Mouse (Mus musculus) CH12.LX (cell line): ENCODE results near the gene Plek2. TPM values are rescaled to one million over a fixed set of nuclear protein-coding genes. Genes with fewer than 3 reads are reported as not detected.

Experiments
- DNase-seq: peaks from one replicate; pipeline ENCODE4 v3.0.0-alpha.2; 2013; ENCODE audit errors: extremely low read depth
- H3K27ac ChIP-seq: 2 replicates; pipeline ENCODE4 v1.5.1; 2012; ENCODE audit warnings: low read depth, mild to moderate bottlenecking, control low read depth, moderate library complexity; ENCODE audit not compliant: insufficient read depth
- H3K27me3 ChIP-seq: replicated peaks from 2 replicates; pipeline ENCODE3; 2012; ENCODE audit warnings: inconsistent platforms
- H3K36me3 ChIP-seq, 2 experiments: replicated peaks in 1 of 2; 2 replicates each; pipeline versions ENCODE3 to v1.6.1; 2012; ENCODE audit warnings: inconsistent platforms in 1 of 2, low read length in 1 of 2, mild to moderate bottlenecking in 1 of 2, mixed read lengths in 1 of 2, moderate library complexity in 1 of 2; ENCODE audit not compliant: control insufficient read depth in 1 of 2, insufficient read depth in 1 of 2
- H3K4me1 ChIP-seq, 2 experiments: 2 replicates each; pipeline ENCODE4 v1.6.1; 2012; ENCODE audit warnings: inconsistent platforms in 1 of 2, moderate library complexity in 1 of 2; ENCODE audit not compliant: insufficient read depth in 2 of 2, control insufficient read depth in 1 of 2
- H3K4me2 ChIP-seq: 2 replicates; pipeline ENCODE4 v1.6.1; 2012; ENCODE audit warnings: low read depth, mild to moderate bottlenecking, control low read depth; ENCODE audit not compliant: poor library complexity, insufficient read depth, severe bottlenecking
- H3K4me3 ChIP-seq, 3 experiments: fragments of 150-350 bp in 1 of 3; sonication (generic) in 1 of 3; replicated peaks in 1 of 3; 2 replicates each; pipeline versions ENCODE3 to v1.5.1; 2011 to 2012; ENCODE audit warnings: low read depth in 2 of 3, low read length in 2 of 3, mild to moderate bottlenecking in 2 of 3, moderate library complexity in 2 of 3, control low read depth in 1 of 3, improper control_type of control experiment in 1 of 3, inconsistent platforms in 1 of 3, mixed read lengths in 1 of 3; ENCODE audit not compliant: poor library complexity in 1 of 3
- H3K79me2 ChIP-seq: replicated peaks from 2 replicates; pipeline ENCODE4 v1.6.1; 2012; ENCODE audit warnings: mild to moderate bottlenecking, moderate library complexity; ENCODE audit not compliant: control insufficient read depth, poor library complexity, insufficient read depth, severe bottlenecking; ENCODE audit errors: extremely low read depth
- H3K9ac ChIP-seq: 2 replicates; pipeline ENCODE4 v1.6.1; 2012; ENCODE audit warnings: low read depth, mild to moderate bottlenecking, control low read depth, moderate library complexity; ENCODE audit not compliant: insufficient read depth
- H3K9me3 ChIP-seq: replicated peaks from 2 replicates; pipeline ENCODE3; 2012; ENCODE audit warnings: low read length, inconsistent platforms, mixed read lengths
- CTCF ChIP-seq, 2 experiments: IDR thresholded peaks in 1 of 2; conservative IDR thresholded peaks in 1 of 2; 2 replicates each; pipeline ENCODE4 v1.5.1; 2011 to 2012; ENCODE audit warnings: low read depth in 2 of 2, low read length in 2 of 2, improper control_type of control experiment in 1 of 2, inconsistent platforms in 1 of 2, mild to moderate bottlenecking in 1 of 2, moderate library complexity in 1 of 2
- ELF1 ChIP-seq: IDR thresholded peaks from 2 replicates; pipeline ENCODE4 v1.6.1; 2014; ENCODE audit warnings: low read depth, mild to moderate bottlenecking, inconsistent platforms, low read length, improper control_type of control experiment
- EP300 ChIP-seq: IDR thresholded peaks from 2 replicates; pipeline ENCODE4 v1.6.1; 2011; ENCODE audit warnings: low read length, improper control_type of control experiment
- GABPA ChIP-seq: IDR thresholded peaks from 2 replicates; pipeline ENCODE4 v1.6.1; 2012; ENCODE audit warnings: low read depth, low read length, improper control_type of control experiment, inconsistent platforms; ENCODE audit not compliant: insufficient replicate concordance
- IRF4 ChIP-seq: IDR thresholded peaks from 2 replicates; pipeline ENCODE4 v1.6.1; 2014; ENCODE audit warnings: low read depth, mild to moderate bottlenecking, inconsistent platforms, low read length, improper control_type of control experiment
- KAT2A ChIP-seq: IDR thresholded peaks from 2 replicates; pipeline ENCODE4 v1.6.1; 2012; ENCODE audit warnings: low read length, improper control_type of control experiment, inconsistent platforms; ENCODE audit not compliant: insufficient replicate concordance
- MAFK ChIP-seq: IDR thresholded peaks from 2 replicates; pipeline ENCODE4 v1.6.1; 2011; ENCODE audit warnings: low read length, improper control_type of control experiment; ENCODE audit not compliant: insufficient replicate concordance
- MEF2A ChIP-seq: IDR thresholded peaks from 2 replicates; pipeline ENCODE4 v1.6.1; 2014; ENCODE audit warnings: low read depth, mild to moderate bottlenecking, inconsistent platforms, low read length, improper control_type of control experiment, borderline replicate concordance
- NELFE ChIP-seq: IDR thresholded peaks from 2 replicates; pipeline ENCODE4 v1.6.1; 2011; ENCODE audit warnings: low read depth, low read length, improper control_type of control experiment
- NRF1 ChIP-seq: IDR thresholded peaks from 2 replicates; pipeline ENCODE4 v1.6.1; 2014; ENCODE audit warnings: low read depth, mild to moderate bottlenecking, inconsistent platforms, low read length, improper control_type of control experiment, moderate library complexity
- POLR2A ChIP-seq: IDR thresholded peaks from 2 replicates; pipeline ENCODE4 v1.6.1; 2011; ENCODE audit warnings: low read depth, mild to moderate bottlenecking, improper control_type of control experiment, low read length
- SIN3A ChIP-seq: IDR thresholded peaks from 2 replicates; pipeline ENCODE4 v1.6.1; 2012; ENCODE audit warnings: low read length, improper control_type of control experiment, inconsistent platforms
- TBP ChIP-seq: conservative IDR thresholded peaks from 2 replicates; pipeline ENCODE4 v1.6.1; 2011; ENCODE audit warnings: low read depth, low read length, improper control_type of control experiment
- USF1 ChIP-seq: IDR thresholded peaks from 2 replicates; pipeline ENCODE4 v1.6.1; 2014; ENCODE audit warnings: low read depth, mild to moderate bottlenecking, inconsistent platforms, low read length, improper control_type of control experiment
- USF2 ChIP-seq: conservative IDR thresholded peaks from 2 replicates; pipeline ENCODE4 v1.6.1; 2011; ENCODE audit warnings: low read depth, low read length, improper control_type of control experiment
- dilution Hi-C: fragments of 300-500 bp; cut with MboI; formaldehyde crosslinking; loops from 2 replicates; pipeline ENCODE4 v1.14.3; 2020; ENCODE audit warnings: low sequenced_read_pairs; ENCODE audit not compliant: extremely low pct_unique_long_range_greater_than_20kb, extremely low pct_ligation_motif_present
- in situ Hi-C: fragments of 300-500 bp; cut with MboI; formaldehyde crosslinking; loops from 3 replicates; pipeline ENCODE4 v1.14.3; 2019; ENCODE audit warnings: low sequenced_read_pairs, low pct_ligation_motif_present, low pct_unique_long_range_greater_than_20kb, mixed read lengths
- polyA plus RNA-seq: library from polyadenylated mRNA; unstranded; fragments of >175 nt; gene quantifications from 2 replicates; pipeline ENCODE4 v1.2.1, GENCODE M21; 2012; ENCODE audit warnings: low read depth; ENCODE audit not compliant: insufficient read length
- total RNA-seq, 2 experiments: library from RNA; depleted of rRNA; stranded (reverse); fragments of 300-350 nt in 1 of 2; fragments of >200 nt in 1 of 2; gene quantifications; 2 replicates each; pipeline ENCODE4 v1.2.3; 2012 to 2014

Gene Plek2
- total and polyA plus RNA-seq, 3 experiments = 0.85 TPM; not detected in 2

DNA sequence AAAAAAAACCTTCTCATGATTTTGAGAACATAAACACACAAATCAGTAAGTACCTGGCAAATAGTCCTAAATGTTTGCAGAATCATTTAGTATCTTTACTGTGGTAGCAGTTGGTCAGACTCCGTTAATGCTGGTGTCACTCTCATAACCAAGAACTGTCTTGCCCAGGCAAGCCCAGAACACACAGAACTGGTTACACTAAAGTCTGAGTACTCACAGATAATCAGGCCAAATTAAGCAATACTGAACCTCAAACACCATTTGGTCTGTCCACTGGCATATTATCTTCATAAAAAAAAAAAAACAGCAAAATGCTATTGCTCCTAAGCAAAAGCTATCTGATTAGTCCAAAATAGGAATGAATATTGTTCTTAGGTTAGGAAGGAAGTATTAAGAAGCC is 64.3 kb downstream of the Plek2 start:
- no peaks in the 10 kb centered on the region for H3K79me2 ChIP-seq
- H3K27ac ChIP-seq = no peak overlapping the region
- peaks cover 29 to 76% of the 10 kb centered on the region in 2 experiments for H3K36me3 ChIP-seq
- H3K4me3 ChIP-seq = no peak overlapping the region
- no peak overlapping the region for H3K4me2 ChIP-seq
- TF ChIP-seq USF2 (no peak), SIN3A (no peak), NRF1 (no peak), MAFK (no peak), EP300 (no peak), TBP (no peak)
- TF ChIP-seq, all 38 proteins: peak for 0
- no peak for DNase-seq
- Histone ChIP-seq H3K4me1 (no peaks in the 10 kb centered on the region), H3K9me3 (no peaks in the 10 kb centered on the region), H3K27me3 (no peaks in the 10 kb centered on the region), H3K9ac (no peak overlapping the region)
- in situ Hi-C loops = no loop called here
- dilution Hi-C loops = no loop called here

DNA sequence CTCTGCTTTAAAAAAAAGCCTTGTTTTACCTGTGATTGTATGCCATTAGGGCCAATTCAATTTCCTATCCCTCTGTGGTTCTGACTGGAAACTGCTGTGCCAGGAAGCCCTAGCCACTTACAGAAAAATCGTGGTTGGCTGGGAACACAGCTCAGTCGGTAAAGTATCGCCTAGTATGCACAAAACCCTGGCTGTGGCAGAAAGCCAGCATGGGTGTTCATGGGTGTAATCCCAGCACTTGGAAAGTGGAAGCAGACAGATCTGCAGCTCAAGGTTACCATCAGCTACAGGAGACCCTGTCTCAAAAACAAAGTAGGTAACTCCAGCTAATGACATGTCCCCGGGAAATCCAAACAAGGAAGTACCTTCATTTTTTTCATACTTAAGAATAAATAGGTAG is 66.9 kb downstream of the Plek2 start:
- no peak overlapping the region for H3K9ac ChIP-seq
- in situ Hi-C loops (no loop called here), dilution Hi-C loops (no loop called here)
- no peak overlapping the region for H3K4me3 ChIP-seq
- no peaks in the 10 kb centered on the region for H3K27me3 ChIP-seq
- no peak for TF ChIP-seq USF1
- no peak for TF ChIP-seq MEF2A
- no peak for TF ChIP-seq NRF1
- TF ChIP-seq CTCF (conservative IDR thresholded peaks at IDR 0.05 in 1 of 2, IDR thresholded peaks at IDR 0.05 in 1 of 2; ENCODE audit: low read depth in 2 of 2, low read length in 2 of 2) = no peak
- no peak for TF ChIP-seq POLR2A
- no peak for TF ChIP-seq IRF4
- TF ChIP-seq NELFE = no peak
- no peak for TF ChIP-seq ELF1
- TF ChIP-seq GABPA = no peak
- TF ChIP-seq KAT2A = no peak
- TF ChIP-seq MAFK = no peak
- H3K36me3 ChIP-seq = peaks cover 30 to 86% of the 10 kb centered on the region in 2 experiments
- no peak overlapping the region for H3K4me2 ChIP-seq
- no peaks in the 10 kb centered on the region for H3K9me3 ChIP-seq
- H3K79me2 ChIP-seq = no peaks in the 10 kb centered on the region
- DNase-seq = no peak
- H3K4me1 ChIP-seq = no peaks in the 10 kb centered on the region
- no peak overlapping the region for H3K27ac ChIP-seq

Other genes with a start within 250 kb of the Plek2 start
- not detected in 2 replicates for gene Fam71d, start 215.4 kb downstream of the Plek2 start, total RNA-seq (2012; rRNA removed)
- not detected in 2 replicates for gene Fam71d, start 215.4 kb downstream of the Plek2 start, total RNA-seq (2014; rRNA removed)
- not detected in 2 replicates for gene Fam71d, start 215.4 kb downstream of the Plek2 start, polyA plus RNA-seq
- 9.9 and 10.3 TPM in 2 replicates for gene Mpp5, start 158.1 kb downstream of the Plek2 start, total RNA-seq (2012; rRNA removed)
- 14.2 and 17.1 TPM in 2 replicates for gene Mpp5, start 158.1 kb downstream of the Plek2 start, total RNA-seq (2014; rRNA removed)
- 11.0 and 13.6 TPM in 2 replicates for gene Mpp5, start 158.1 kb downstream of the Plek2 start, polyA plus RNA-seq
- 28.4 and 30.0 TPM in 2 replicates for gene Atp6v1d, start 45.3 kb downstream of the Plek2 start, total RNA-seq (2012; rRNA removed)
- 65.6 and 70.5 TPM in 2 replicates for gene Atp6v1d, start 45.3 kb downstream of the Plek2 start, total RNA-seq (2014; rRNA removed)
- gene Atp6v1d, start 45.3 kb downstream of the Plek2 start, polyA plus RNA-seq = 39.2 and 74.0 TPM in 2 replicates
- gene Eif2s1, start 45.1 kb downstream of the Plek2 start, total RNA-seq (2012; rRNA removed) = 124 and 170 TPM in 2 replicates
- 351 and 442 TPM in 2 replicates for gene Eif2s1, start 45.1 kb downstream of the Plek2 start, total RNA-seq (2014; rRNA removed)
- gene Eif2s1, start 45.1 kb downstream of the Plek2 start, polyA plus RNA-seq = 196 and 197 TPM in 2 replicates
- 41.7 and 45.0 TPM in 2 replicates for gene Tmem229b, start 100.7 kb upstream of the Plek2 start, total RNA-seq (2012; rRNA removed)
- gene Tmem229b, start 100.7 kb upstream of the Plek2 start, total RNA-seq (2014; rRNA removed) = 64.4 and 66.5 TPM in 2 replicates
- gene Tmem229b, start 100.7 kb upstream of the Plek2 start, polyA plus RNA-seq = 125 and 129 TPM in 2 replicates
- gene Plekhh1, start 122.2 kb upstream of the Plek2 start, total RNA-seq (2012; rRNA removed) = 0.92 and 1.9 TPM in 2 replicates
- gene Plekhh1, start 122.2 kb upstream of the Plek2 start, total RNA-seq (2014; rRNA removed) = 0.27 and 0.31 TPM in 2 replicates
- 0.69 and 0.75 TPM in 2 replicates for gene Plekhh1, start 122.2 kb upstream of the Plek2 start, polyA plus RNA-seq
- gene Pigh, start 182.7 kb upstream of the Plek2 start, total RNA-seq (2012; rRNA removed) = 12.8 and 13.0 TPM in 2 replicates
- 17.8 and 18.2 TPM in 2 replicates for gene Pigh, start 182.7 kb upstream of the Plek2 start, total RNA-seq (2014; rRNA removed)
- 8.3 and 9.3 TPM in 2 replicates for gene Pigh, start 182.7 kb upstream of the Plek2 start, polyA plus RNA-seq
- not detected in 2 replicates for gene Arg2, start 223.8 kb upstream of the Plek2 start, total RNA-seq (2012; rRNA removed)
- gene Arg2, start 223.8 kb upstream of the Plek2 start, total RNA-seq (2014; rRNA removed) = not detected in 2 replicates
- not detected in 2 replicates for gene Arg2, start 223.8 kb upstream of the Plek2 start, polyA plus RNA-seq